Mouse (Mus musculus): ENCODE results near the gene Nap1l1.
"Not testable (repeated sequence)": the region's sequence is repeated elsewhere in the genome, so short reads cannot be mapped to it uniquely, and the experiment has no call there.

Nap1l1 gene

GRCm38 (mm10) chr10:111472686-111473510 is at the start of gene Nap1l1:
Gene Nap1l1, plus strand, starts transcription at chr10:111473223.
- peak; percentile 100 for DNase-seq (ENCODE audit: low spot score)

GRCm38 (mm10) chr10:111426491-111426890 is 46.5 kb upstream of the Nap1l1 start:
- DNase-seq (ENCODE audit: low spot score), result no peak

GRCm38 (mm10) chr10:111433502-111433901 is 39.5 kb upstream of the Nap1l1 start:
- no peak for DNase-seq (ENCODE audit: low spot score)

- DNase-seq (ENCODE audit: low spot score), result no peak
These were observed 32.0 kb upstream of the Nap1l1 start for GRCm38 (mm10) chr10:111441034-111441440.

DNA sequence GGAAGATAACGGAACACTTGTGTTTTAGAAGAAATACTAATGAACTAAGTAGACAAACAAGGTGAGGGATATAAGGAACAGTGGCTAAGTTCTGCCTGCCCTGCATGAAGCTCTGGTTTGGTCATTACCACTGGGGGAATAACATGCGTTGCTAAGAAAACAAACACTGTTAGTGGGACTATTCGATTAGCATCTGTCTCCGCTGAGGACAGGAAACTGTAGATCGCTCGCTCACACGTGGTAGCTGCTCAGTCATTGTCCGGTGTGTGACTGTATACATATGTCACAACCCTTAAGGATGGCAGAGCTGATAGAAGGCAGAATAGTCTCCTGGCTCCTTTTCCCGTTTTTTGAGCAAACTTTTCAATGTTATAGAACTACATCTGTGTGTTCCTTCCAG is 28.8 kb upstream of the Nap1l1 start:
- peak; percentile 65 for DNase-seq (ENCODE audit: low spot score)

GRCm38 (mm10) chr10:111445939-111446671 is 26.9 kb upstream of the Nap1l1 start:
- DNase-seq (ENCODE audit: low spot score), result no peak

DNA sequence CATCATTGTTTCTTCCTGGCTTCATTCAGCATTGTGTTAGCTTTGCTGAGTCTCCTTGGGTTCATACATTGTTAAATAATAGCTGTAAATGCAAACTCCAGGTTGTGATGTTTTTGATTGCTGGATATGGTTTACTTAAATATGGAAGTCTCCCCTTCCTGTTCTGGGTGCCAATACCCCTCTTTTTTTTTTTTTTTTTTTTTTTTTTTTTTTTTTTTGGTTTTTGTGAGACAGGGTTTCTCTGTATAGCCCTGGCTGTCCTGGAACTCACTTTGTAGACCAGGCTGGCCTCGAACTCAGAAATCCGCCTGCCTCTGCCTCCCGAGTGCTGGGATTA is 26.4 kb upstream of the Nap1l1 start:
- not testable (repeated sequence) for DNase-seq (ENCODE audit: low spot score)

GRCm38 (mm10) chr10:111449662-111450061 is 23.4 kb upstream of the Nap1l1 start:
- not testable (repeated sequence) for DNase-seq (ENCODE audit: low spot score)

DNA sequence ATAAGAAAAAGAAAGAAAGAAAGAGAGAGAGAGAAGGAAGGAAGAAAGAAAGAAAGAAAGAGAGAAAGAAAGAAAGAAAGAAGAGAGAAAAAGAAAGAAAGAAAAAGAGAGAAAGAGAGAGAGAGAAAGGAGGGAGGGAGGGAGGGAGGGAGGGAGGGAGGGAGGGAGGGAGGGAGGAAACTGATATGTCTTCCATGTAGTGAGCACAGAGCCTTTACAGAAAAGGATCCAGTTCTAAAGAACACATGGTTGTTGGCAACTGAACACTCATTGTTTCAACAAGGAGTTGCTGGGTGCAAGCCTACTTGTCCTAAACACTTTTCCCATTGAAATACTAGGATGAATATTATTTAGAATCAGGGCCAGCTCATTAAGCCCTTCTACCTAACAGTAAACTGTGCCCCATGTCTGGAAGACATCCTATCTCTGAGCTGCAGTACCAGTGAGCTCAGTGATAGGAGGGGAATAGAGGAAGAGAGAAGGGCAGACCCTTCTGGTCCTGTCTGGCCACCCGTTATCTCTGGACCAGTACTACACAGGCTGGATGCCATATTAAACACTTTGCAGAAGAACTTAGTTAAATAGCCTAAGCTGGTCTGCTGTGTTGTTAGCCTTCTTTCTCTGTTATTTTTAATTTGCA is 21.2 kb upstream of the Nap1l1 start:
- DNase-seq (ENCODE audit: low spot score), result no peak

- no peak for DNase-seq (ENCODE audit: low spot score)
These were observed 20.6 kb upstream of the Nap1l1 start for GRCm38 (mm10) chr10:111452426-111452825.

GRCm38 (mm10) chr10:111454698-111455308 is 18.2 kb upstream of the Nap1l1 start:
- no peak for DNase-seq (ENCODE audit: low spot score)

- DNase-seq (ENCODE audit: low spot score), result no peak
These were observed 14.9 kb upstream of the Nap1l1 start for GRCm38 (mm10) chr10:111458088-111458487.

DNA sequence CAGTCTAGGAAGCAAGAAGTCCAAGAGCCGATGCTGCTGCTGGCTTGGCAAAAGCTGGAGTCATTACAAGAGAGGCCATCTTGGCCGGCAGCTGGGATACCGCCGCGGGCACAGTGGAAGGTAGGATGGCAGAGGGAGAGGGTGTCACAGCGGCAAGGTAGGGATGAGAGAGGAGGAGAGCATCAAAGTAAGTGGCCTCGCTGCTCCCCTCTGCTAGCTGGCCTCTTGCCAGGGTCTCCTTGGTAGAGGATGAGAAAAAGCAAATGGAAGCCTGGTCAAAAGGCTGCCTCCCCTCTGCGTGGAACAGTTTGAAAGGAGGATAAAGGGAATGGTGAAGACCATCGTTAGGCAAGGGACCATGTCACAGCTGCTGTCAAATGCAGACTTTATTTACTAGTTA is 14.0 kb upstream of the Nap1l1 start:
- no peak for DNase-seq (ENCODE audit: low spot score)

GRCm38 (mm10) chr10:111459874-111460273 is 13.1 kb upstream of the Nap1l1 start:
- no peak for DNase-seq (ENCODE audit: low spot score)

GRCm38 (mm10) chr10:111460381-111460780 is 12.6 kb upstream of the Nap1l1 start:
- DNase-seq (ENCODE audit: low spot score), result no peak

GRCm38 (mm10) chr10:111464833-111465232 is 8.2 kb upstream of the Nap1l1 start:
- no peak for DNase-seq (ENCODE audit: low spot score)

GRCm38 (mm10) chr10:111465409-111465808 is 7.6 kb upstream of the Nap1l1 start:
- DNase-seq (ENCODE audit: low spot score), result no peak

DNA sequence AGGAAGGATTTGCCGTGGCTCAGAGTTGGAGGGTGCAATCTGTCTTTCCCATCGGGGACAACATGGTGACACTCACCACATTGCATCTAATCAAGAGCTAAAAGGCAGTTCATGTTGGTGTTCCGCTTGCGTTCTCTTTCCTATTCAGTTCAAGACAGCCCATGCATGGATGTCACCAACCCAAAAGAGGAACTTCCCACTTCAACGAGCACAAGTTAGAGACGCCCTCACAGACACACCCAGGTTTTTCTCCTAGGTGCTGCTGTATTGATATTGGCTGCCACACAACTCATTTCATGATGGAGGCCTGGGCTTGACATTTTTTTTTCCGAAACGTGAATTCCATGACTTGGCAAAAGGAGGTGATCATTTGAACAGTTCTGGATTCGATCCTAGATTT is 1.9 kb upstream of the Nap1l1 start:
- DNase-seq (ENCODE audit: low spot score), result no peak

GRCm38 (mm10) chr10:111473511-111474371 is 718 bp downstream of the Nap1l1 start:
- DNase-seq (ENCODE audit: low spot score), result peak; percentile 76

DNA sequence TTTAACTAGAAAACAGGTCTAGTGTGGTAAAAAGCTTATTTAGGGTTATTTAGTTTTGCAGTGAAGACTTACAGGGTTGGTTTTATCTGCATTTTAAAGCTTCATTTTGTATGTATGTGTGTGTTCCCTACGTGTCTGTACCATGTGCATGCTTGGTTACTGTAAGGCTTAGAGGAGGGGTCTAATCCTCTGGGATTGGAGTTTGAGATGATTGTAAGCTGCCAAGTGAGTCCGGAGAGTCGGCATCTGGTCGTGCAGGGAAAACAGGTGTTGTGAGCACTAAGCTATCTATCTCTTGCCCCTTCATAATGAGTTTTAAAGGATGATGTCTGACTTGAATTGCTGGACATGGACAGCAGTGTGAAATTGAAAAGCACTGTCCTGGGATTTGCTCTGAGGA is 3.3 kb downstream of the Nap1l1 start:
- peak; percentile 36 for DNase-seq (ENCODE audit: low spot score)

DNA sequence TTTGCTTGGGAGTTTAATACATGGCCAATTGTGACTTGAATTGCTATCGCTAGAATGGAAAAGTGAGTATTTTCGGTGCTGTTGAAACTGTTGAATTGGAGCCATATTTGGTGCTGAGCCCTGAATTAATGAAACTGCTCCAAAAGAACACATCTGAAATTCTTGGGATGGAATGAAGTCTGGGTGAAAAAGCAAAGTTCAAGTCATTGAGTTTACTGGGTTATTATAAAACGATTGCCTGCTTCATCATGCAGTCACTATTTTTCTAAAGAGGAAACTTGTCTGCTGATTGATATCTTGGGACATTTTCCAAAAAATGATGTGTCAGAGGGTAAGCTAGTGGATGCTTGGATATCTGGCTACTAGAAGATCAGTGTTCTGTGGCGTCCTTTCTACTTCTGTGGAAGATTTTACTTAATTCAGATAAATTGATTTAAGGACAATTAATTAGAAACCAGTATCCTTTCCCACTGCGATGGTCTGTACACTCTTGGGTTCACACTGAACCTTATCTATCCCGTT is 4.0 kb downstream of the Nap1l1 start:
- peak; percentile 48 for DNase-seq (ENCODE audit: low spot score)
